In the genomic region with DNA sequence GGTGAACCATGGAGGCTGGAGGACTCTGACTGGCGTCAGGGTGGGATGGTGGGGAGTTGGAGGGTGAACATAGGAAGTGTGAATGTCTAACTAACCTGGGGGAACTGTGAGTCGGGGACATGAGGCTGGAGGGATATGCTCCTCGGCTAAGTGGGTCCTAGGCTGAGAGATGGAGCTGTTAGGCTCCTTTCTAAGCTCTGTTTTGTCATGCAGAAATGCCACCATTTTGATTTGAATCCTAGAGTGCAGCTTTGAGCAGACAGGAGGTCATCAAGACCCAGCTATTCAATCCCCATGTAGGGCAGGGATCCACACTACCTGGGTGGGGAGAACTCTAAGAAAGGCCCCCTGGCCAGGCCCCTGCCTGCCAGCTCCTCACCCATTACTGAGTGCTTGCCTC, we compare ENCODE assay signal across 15 mouse cellular contexts.
A peak's percentile ranks its signal among the peaks of the same experiment; 100 is the strongest.
DNase-seq lines count a peak whose midpoint lies in the region; ATAC-seq and TF ChIP-seq lines count a peak whose summit lies in the region.
"Had no signal": no experiment of that assay in that cellular context is flagged by ENCODE, and none has a peak within 500 bp of the region (broad histone marks: within the 10 kb centered on the region; RNA-seq: fewer than 3 reads in every experiment).

No protein-coding gene starts in this region.

- no peak for TF ChIP-seq CTCF in stomach, postnatal 0 days (IDR thresholded peaks at IDR 0.05; ENCODE audit: low read depth)
- TF ChIP-seq CTCF in hindbrain, postnatal 0 days (IDR thresholded peaks at IDR 0.05; ENCODE audit: low read depth): no peak

- no peak for ATAC-seq in stomach, embryonic 15.5 days (ENCODE audit: insufficient read depth, low FRiP score, low read depth)
- ATAC-seq in stomach, postnatal 0 days (ENCODE audit: low FRiP score, low TSS enrichment): no peak
- ATAC-seq in forebrain, embryonic 15.5 days (replicated peaks): no peak
- ATAC-seq in hindbrain, postnatal 0 days: no peak
- ATAC-seq: CD4-positive, CD25-positive, alpha-beta regulatory T cell, adult 4 months had no signal

- WGBS in stomach, embryonic 15.5 days: 52% methylated on average over 3 of the region's 3 CpGs
- 63% methylated on average over 3 of the region's 3 CpGs for WGBS in stomach, postnatal 0 days
- WGBS in forebrain, embryonic 15.5 days: 36% methylated on average over 3 of the region's 3 CpGs
- WGBS in hindbrain, postnatal 0 days: 61% methylated on average over 3 of the region's 3 CpGs

- H3K27ac ChIP-seq in stomach, embryonic 15.5 days: peak overlapping the region; percentile 21; the same call in 1 of the 2 replicates
- H3K27ac ChIP-seq in stomach, postnatal 0 days (replicated peaks): no peak overlapping the region
- peak overlapping the region; percentile 78 for H3K27ac ChIP-seq in forebrain, embryonic 15.5 days (replicated peaks)
- H3K27ac ChIP-seq in hindbrain, postnatal 0 days: peak overlapping the region; percentile 36; the same call in 1 of the 2 replicates
- H3K27ac ChIP-seq: kidney, postnatal 0 days; macrophage had no signal

- no peaks in the 10 kb centered on the region for H3K36me3 ChIP-seq in stomach, embryonic 15.5 days
- no peaks in the 10 kb centered on the region for H3K36me3 ChIP-seq in stomach, postnatal 0 days (ENCODE audit: control insufficient read depth, insufficient read depth, low read length)
- no peaks in the 10 kb centered on the region for H3K36me3 ChIP-seq in forebrain, embryonic 15.5 days
- no peaks in the 10 kb centered on the region for H3K36me3 ChIP-seq in hindbrain, postnatal 0 days (ENCODE audit: insufficient read depth, low read length)

- 0 out of 2 replicates have a peak overlapping the region, but pooled peaks have one; percentile 3 for H3K4me2 ChIP-seq in stomach, embryonic 15.5 days
- no peak overlapping the region for H3K4me2 ChIP-seq in stomach, postnatal 0 days (replicated peaks; ENCODE audit: low read depth)
- no peak overlapping the region for H3K4me2 ChIP-seq in forebrain, embryonic 15.5 days (replicated peaks)
- H3K4me2 ChIP-seq in hindbrain, postnatal 0 days (ENCODE audit: low read depth, low read length): no peak overlapping the region

- DNase-seq in stomach, postnatal 0 days (ENCODE audit: low spot score): no peak
- no peak for DNase-seq in hindbrain, postnatal 0 days (ENCODE audit: low spot score)
- DNase-seq in heart, adult 9 months (ENCODE audit: low spot score in 2 of 2): no peak
- no peak for DNase-seq in thymus, postnatal 25 days
- no peak for DNase-seq in adrenal gland, adult 2 months
- DNase-seq: heart, adult 18-20 months; lung, adult 2 months; right cerebral cortex, postnatal 14 days; thymus, adult 18-20 months had no signal

- H3K9ac ChIP-seq in stomach, embryonic 15.5 days: no peak overlapping the region
- no peak overlapping the region for H3K9ac ChIP-seq in stomach, postnatal 0 days (ENCODE audit: low read length)
- H3K9ac ChIP-seq in forebrain, embryonic 15.5 days (replicated peaks): no peak overlapping the region
- H3K9ac ChIP-seq in hindbrain, postnatal 0 days (replicated peaks; ENCODE audit: low read length): no peak overlapping the region

- no peak overlapping the region for H3K4me3 ChIP-seq in stomach, embryonic 15.5 days (replicated peaks)
- H3K4me3 ChIP-seq in stomach, postnatal 0 days (ENCODE audit: low read depth, low read length): no peak overlapping the region
- H3K4me3 ChIP-seq in forebrain, embryonic 15.5 days: no peak overlapping the region
- no peak overlapping the region for H3K4me3 ChIP-seq in hindbrain, postnatal 0 days (ENCODE audit: low read length)
- H3K4me3 ChIP-seq: erythroblast, embryonic 14.5 days had no signal

- TF ChIP-seq EP300 in stomach, postnatal 0 days (optimal IDR thresholded peaks at IDR 0.05): no peak

- H3K4me1 ChIP-seq in stomach, embryonic 15.5 days: peaks cover 20% of the 10 kb centered on the region
- H3K4me1 ChIP-seq in stomach, postnatal 0 days (replicated peaks; ENCODE audit: control insufficient read depth, insufficient read depth): no peaks in the 10 kb centered on the region
- peaks cover 42% of the 10 kb centered on the region for H3K4me1 ChIP-seq in forebrain, embryonic 15.5 days
- peaks cover 12% of the 10 kb centered on the region for H3K4me1 ChIP-seq in hindbrain, postnatal 0 days (ENCODE audit: insufficient read depth, low read length)

- H3K9me3 ChIP-seq in stomach, embryonic 15.5 days: no peaks in the 10 kb centered on the region
- no peaks in the 10 kb centered on the region for H3K9me3 ChIP-seq in stomach, postnatal 0 days (ENCODE audit: control insufficient read depth, low read length)
- H3K9me3 ChIP-seq in forebrain, embryonic 15.5 days: no peaks in the 10 kb centered on the region
- no peaks in the 10 kb centered on the region for H3K9me3 ChIP-seq in hindbrain, postnatal 0 days (ENCODE audit: low read length)

- H3K27me3 ChIP-seq in stomach, embryonic 15.5 days (replicated peaks): no peaks in the 10 kb centered on the region
- no peaks in the 10 kb centered on the region for H3K27me3 ChIP-seq in stomach, postnatal 0 days (ENCODE audit: control insufficient read depth, insufficient read depth, low read length)
- no peaks in the 10 kb centered on the region for H3K27me3 ChIP-seq in forebrain, embryonic 15.5 days
- H3K27me3 ChIP-seq in hindbrain, postnatal 0 days (ENCODE audit: insufficient read depth, low read length): no peaks in the 10 kb centered on the region
